Mouse (Mus musculus): Measurements from ENCODE around the gene Gm8220. TPM values are rescaled to one million over a fixed set of nuclear protein-coding genes. Genes with fewer than 3 reads are reported as not detected.

Gene Gm8220
- not detected for total RNA-seq (2023)

GRCm38 (mm10) chr14:44285280-44285679 lies at the start of gene Gm8220:
Gene Gm8220, plus strand, starts transcription at chr14:44285580.

GRCm38 (mm10) chr14:44338484-44338883 lies 53.1 kb downstream of the Gm8220 start, which contains the start of gene Gm5930:
Gene Gm5930, minus strand, starts transcription at chr14:44338584.

Other genes starting within 250 kb of the Gm8220 start
- 100 to 1,000 TPM; 405 to 452 TPM for gene Ear2, start 182.9 kb upstream of the Gm8220 start, total RNA-seq (2023)
- not detected for gene Gm3327, start 161.7 kb upstream of the Gm8220 start, total RNA-seq (2023)
- not detected for gene Gm8212, start 87.9 kb upstream of the Gm8220 start, total RNA-seq (2023)
- not detected for gene 4930503E14Rik, start 72.3 kb upstream of the Gm8220 start, total RNA-seq (2023)
- gene Gm5930, start 53.0 kb downstream of the Gm8220 start, total RNA-seq (2023) = not detected
- not detected for gene Gm8229, start 79.8 kb downstream of the Gm8220 start, total RNA-seq (2023)
- gene Gm3371, start 125.1 kb downstream of the Gm8220 start, total RNA-seq (2023) = not detected
- gene Gm8232, start 148.1 kb downstream of the Gm8220 start, total RNA-seq (2023) = not detected
- gene BC061237, start 206.9 kb downstream of the Gm8220 start, total RNA-seq (2023) = not detected
- gene Gm17093, start 232.7 kb downstream of the Gm8220 start, total RNA-seq (2023) = not detected